Mouse (Mus musculus): ENCODE measurements at regions not wholly inside any gene's neighbourhood (a gene's known extent, or its start where the extent isn't known, plus 50 kb on each side); places are given as distances from the start of the nearest gene placed in this dataset.

DNA sequence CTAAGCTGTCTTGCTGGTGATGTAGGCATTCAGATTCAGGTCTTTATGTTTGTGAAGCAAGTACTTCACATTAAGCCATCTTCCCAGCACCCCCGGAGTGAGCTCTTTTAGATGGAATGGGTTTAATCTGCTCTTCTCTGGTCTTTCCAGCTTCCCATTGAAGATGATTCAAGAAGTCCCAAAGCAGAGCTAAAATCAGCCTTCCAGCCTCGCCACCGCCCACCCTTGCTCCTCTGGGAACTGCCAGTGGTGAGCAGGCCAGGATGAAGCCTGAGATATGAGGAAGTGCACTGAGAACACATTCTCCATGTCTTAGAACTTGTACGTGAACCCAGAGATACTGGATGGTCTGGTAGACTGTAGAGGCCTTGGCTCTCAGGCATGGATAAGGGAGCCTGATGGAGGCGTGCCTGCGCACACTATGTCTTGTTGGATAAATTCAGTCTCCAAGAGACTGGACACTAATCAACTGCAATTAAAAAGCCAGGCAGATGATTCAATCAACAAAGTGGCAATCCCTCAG, 51.3 kb upstream of the Mrtfb start:
- no peak for DNase-seq (ENCODE audit: low spot score)

DNA sequence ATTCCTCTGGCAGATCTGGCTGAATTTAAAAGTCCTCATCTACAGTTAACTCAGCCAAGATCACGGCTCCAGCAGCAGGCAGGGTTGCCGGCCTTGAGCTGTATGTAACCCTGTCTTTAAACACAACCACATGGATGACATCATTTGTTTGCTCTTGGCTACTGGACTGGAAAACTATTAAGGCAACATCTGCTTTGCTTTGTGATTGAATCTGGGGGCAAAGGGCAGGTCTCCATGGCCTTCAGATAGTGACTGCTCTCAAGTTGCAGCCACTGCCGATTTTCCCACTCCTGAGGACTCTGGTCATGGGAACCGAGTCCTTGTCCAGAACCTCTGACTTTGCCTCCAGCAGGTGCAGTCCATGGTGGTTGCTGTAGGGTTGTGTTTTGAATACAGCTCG, 50.4 kb upstream of the Mrtfb start:
- DNase-seq (ENCODE audit: low spot score): peak; percentile 52

Data from heart, adult 8-10 months (tissue).